Mouse (Mus musculus) MEL (cell line): ENCODE measurements around the gene Gm28729. TPM values are rescaled to one million over a fixed set of nuclear protein-coding genes. Genes with fewer than 3 reads are reported as not detected.

ENCODE experiments used
- DNase-seq: peaks from one replicate; pipeline ENCODE4 v3.0.0; 2011; ENCODE audit warnings: low read depth, low spot score
- H3K27ac ChIP-seq: 2 replicates; pipeline ENCODE4 v1.5.1; 2012; ENCODE audit warnings: low read depth, mild to moderate bottlenecking, control low read depth, low read length, moderate library complexity; ENCODE audit not compliant: control insufficient read depth
- H3K27me3 ChIP-seq, 2 experiments: fragments of 150-350 bp in 1 of 2; sonication (generic) in 1 of 2; 2 replicates each; pipeline ENCODE4 v1.6.1; 2012; ENCODE audit warnings: low read length in 2 of 2, mild to moderate bottlenecking in 2 of 2, improper control_type of control experiment in 1 of 2, moderate library complexity in 1 of 2; ENCODE audit not compliant: insufficient read depth in 2 of 2, control insufficient read depth in 1 of 2
- H3K36me3 ChIP-seq, 2 experiments: 2 replicates each; pipeline ENCODE4 v1.6.1; 2012 to 2014; ENCODE audit warnings: low read length in 2 of 2, improper control_type of control experiment in 1 of 2, inconsistent platforms in 1 of 2, mild to moderate bottlenecking in 1 of 2; ENCODE audit not compliant: insufficient read depth in 2 of 2, control insufficient read depth in 1 of 2
- H3K4me1 ChIP-seq, 2 experiments: fragments of 150-350 bp in 1 of 2; sonication (generic) in 1 of 2; 2 replicates each; pipeline ENCODE4 v1.6.1; 2012; ENCODE audit warnings: low read length in 2 of 2, improper control_type of control experiment in 1 of 2, mild to moderate bottlenecking in 1 of 2; ENCODE audit not compliant: insufficient read depth in 2 of 2, control insufficient read depth in 1 of 2
- H3K4me3 ChIP-seq, 2 experiments: fragments of 150-350 bp in 1 of 2; sonication (generic) in 1 of 2; 2 replicates each; pipeline ENCODE4 v1.5.1; 2012; ENCODE audit warnings: low read depth in 2 of 2, low read length in 2 of 2, mild to moderate bottlenecking in 2 of 2, moderate library complexity in 2 of 2, control low read depth in 1 of 2, improper control_type of control experiment in 1 of 2; ENCODE audit not compliant: control insufficient read depth in 1 of 2, insufficient read depth in 1 of 2
- H3K79me2 ChIP-seq: 2 replicates; pipeline ENCODE4 v1.6.1; 2012; ENCODE audit warnings: mild to moderate bottlenecking, low read length, moderate library complexity; ENCODE audit not compliant: control insufficient read depth, poor library complexity, insufficient read depth
- H3K9ac ChIP-seq: 2 replicates; pipeline ENCODE4 v1.6.1; 2012; ENCODE audit warnings: low read depth, mild to moderate bottlenecking, control low read depth, low read length, moderate library complexity; ENCODE audit not compliant: control insufficient read depth, poor library complexity, severe bottlenecking
- H3K9me3 ChIP-seq: fragments of 150-350 bp; sonication (generic); replicated peaks from 2 replicates; pipeline ENCODE4 v1.6.1; 2012; ENCODE audit warnings: mild to moderate bottlenecking, low read length, improper control_type of control experiment, moderate library complexity; ENCODE audit not compliant: insufficient read depth
- CTCF ChIP-seq, 3 experiments: IDR thresholded peaks in 2 of 3; conservative IDR thresholded peaks in 1 of 3; 2 replicates each; pipeline ENCODE4 v1.5.1; 2011 to 2012; ENCODE audit warnings: low read length in 3 of 3, low read depth in 2 of 3, mild to moderate bottlenecking in 2 of 3, improper control_type of control experiment in 1 of 3, inconsistent platforms in 1 of 3, mixed read lengths in 1 of 3, moderate library complexity in 1 of 3; ENCODE audit not compliant: control insufficient read depth in 1 of 3, insufficient read depth in 1 of 3, poor library complexity in 1 of 3, severe bottlenecking in 1 of 3
- E2F4 ChIP-seq: IDR thresholded peaks from 2 replicates; pipeline ENCODE4 v1.6.1; 2011; ENCODE audit warnings: low read depth, low read length, improper control_type of control experiment, borderline replicate concordance
- MAZ ChIP-seq: IDR thresholded peaks from 2 replicates; pipeline ENCODE4 v1.6.1; 2012; ENCODE audit warnings: low read depth, mild to moderate bottlenecking, inconsistent platforms, low read length, improper control_type of control experiment
- MXI1 ChIP-seq: IDR thresholded peaks from 2 replicates; pipeline ENCODE4 v1.6.1; 2011; ENCODE audit warnings: mild to moderate bottlenecking, low read depth, low read length, improper control_type of control experiment
- MYC ChIP-seq: IDR thresholded peaks from 2 replicates; pipeline ENCODE4 v1.6.1; 2011; ENCODE audit warnings: low read depth, mild to moderate bottlenecking, low read length, improper control_type of control experiment, moderate library complexity
- NELFE ChIP-seq: IDR thresholded peaks from 2 replicates; pipeline ENCODE4 v1.6.1; 2011; ENCODE audit warnings: low read depth, low read length, improper control_type of control experiment
- POLR2AphosphoS2 ChIP-seq: IDR thresholded peaks from 2 replicates; pipeline ENCODE4 v1.6.1; 2011; ENCODE audit warnings: low read length, improper control_type of control experiment
- POLR2AphosphoS5 ChIP-seq: IDR thresholded peaks from 2 replicates; pipeline ENCODE4 v1.6.1; 2012; ENCODE audit warnings: low read depth, borderline replicate concordance, mild to moderate bottlenecking, inconsistent platforms, low read length, moderate library complexity, mixed read lengths
- RAD21 ChIP-seq: IDR thresholded peaks from 2 replicates; pipeline ENCODE4 v1.6.1; 2011; ENCODE audit warnings: mild to moderate bottlenecking, low read depth, low read length, improper control_type of control experiment
- polyA plus RNA-seq, 2 experiments: library from polyadenylated mRNA; stranded (reverse) in 1 of 2; unstranded in 1 of 2; fragments of >175 nt in 1 of 2; fragments of >200 nt in 1 of 2; gene quantifications; 2 replicates each; pipeline versions ENCODE4 v1.2.1 to v1.2.4; 2012; ENCODE audit warnings: low replicate concordance in 2 of 2, low read depth in 1 of 2; ENCODE audit not compliant: insufficient read length in 2 of 2, insufficient read depth in 1 of 2, missing spikeins in 1 of 2
- total RNA-seq: library from RNA; depleted of rRNA; stranded (reverse); fragments of 300-350 nt; gene quantifications from 2 replicates; pipeline ENCODE4 v1.2.3, GENCODE M21; 2012

Gene Gm28729
- total and polyA plus RNA-seq, 3 experiments = not detected

DNA sequence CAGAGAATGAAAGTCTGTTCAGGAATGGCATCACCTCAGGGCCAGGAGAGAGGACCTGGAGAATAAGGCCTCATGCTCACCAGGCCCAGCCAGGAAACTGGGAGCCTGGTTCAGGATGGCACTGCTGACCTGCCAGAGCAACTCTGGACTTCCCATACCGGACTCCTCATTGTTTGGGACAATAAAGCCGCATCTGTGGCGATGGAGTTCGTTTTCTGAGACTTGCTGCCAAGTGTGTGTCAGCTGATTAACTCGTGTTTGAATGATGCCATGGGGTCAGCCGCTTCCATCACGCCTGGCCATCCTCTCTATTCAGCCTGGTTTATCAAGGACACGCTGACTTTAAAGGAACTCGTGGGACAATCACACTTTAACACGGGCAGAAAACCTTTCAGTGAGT lies 61.4 kb downstream of the Gm28729 start:
- TF ChIP-seq MYC (no peak), RAD21 (no peak), POLR2AphosphoS2 (no peak), E2F4 (no peak), NELFE (no peak), MAZ (no peak)
- H3K4me1 ChIP-seq = no peaks in the 10 kb centered on the region
- no peaks in the 10 kb centered on the region for H3K27me3 ChIP-seq
- no peaks in the 10 kb centered on the region for H3K9me3 ChIP-seq
- H3K9ac ChIP-seq = no peak overlapping the region
- H3K27ac ChIP-seq = no peak overlapping the region
- no peaks in the 10 kb centered on the region for H3K79me2 ChIP-seq
- DNase-seq = no peak
- H3K36me3 ChIP-seq = no peaks in the 10 kb centered on the region
- H3K4me3 ChIP-seq = no peak overlapping the region

DNA sequence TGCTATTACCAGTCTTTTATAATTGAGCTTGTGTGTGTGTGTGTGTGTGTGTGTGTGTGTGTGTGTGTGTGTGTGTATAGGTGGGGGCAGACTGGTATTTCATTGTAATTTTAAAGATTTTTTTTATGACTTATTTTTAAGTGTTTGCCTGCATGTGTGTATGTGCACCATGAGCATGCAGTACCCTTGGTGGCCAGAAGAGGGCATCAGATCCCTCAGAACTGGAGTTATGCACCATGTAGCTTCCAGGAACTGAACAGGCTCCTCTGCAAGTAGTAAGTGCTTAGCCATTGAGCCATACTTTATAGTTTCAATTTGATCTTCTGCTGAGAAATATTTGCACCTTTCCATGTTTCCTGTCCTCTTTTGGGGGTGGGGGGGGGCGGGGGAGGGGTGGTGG lies 63.5 kb downstream of the Gm28729 start:
- TF ChIP-seq MXI1 = no peak
- no peak for TF ChIP-seq POLR2AphosphoS5
- TF ChIP-seq CTCF (IDR thresholded peaks at IDR 0.05 in 2 of 3, conservative IDR thresholded peaks at IDR 0.05 in 1 of 3; ENCODE audit: control insufficient read depth in 1 of 3, insufficient read depth in 1 of 3, low read depth in 2 of 3, low read length in 3 of 3, poor library complexity in 1 of 3, severe bottlenecking in 1 of 3) = peak; percentile 37 to 54 (median 38)
- TF ChIP-seq, all 39 proteins: peak for 1
- H3K27me3 ChIP-seq = no peaks in the 10 kb centered on the region

DNA sequence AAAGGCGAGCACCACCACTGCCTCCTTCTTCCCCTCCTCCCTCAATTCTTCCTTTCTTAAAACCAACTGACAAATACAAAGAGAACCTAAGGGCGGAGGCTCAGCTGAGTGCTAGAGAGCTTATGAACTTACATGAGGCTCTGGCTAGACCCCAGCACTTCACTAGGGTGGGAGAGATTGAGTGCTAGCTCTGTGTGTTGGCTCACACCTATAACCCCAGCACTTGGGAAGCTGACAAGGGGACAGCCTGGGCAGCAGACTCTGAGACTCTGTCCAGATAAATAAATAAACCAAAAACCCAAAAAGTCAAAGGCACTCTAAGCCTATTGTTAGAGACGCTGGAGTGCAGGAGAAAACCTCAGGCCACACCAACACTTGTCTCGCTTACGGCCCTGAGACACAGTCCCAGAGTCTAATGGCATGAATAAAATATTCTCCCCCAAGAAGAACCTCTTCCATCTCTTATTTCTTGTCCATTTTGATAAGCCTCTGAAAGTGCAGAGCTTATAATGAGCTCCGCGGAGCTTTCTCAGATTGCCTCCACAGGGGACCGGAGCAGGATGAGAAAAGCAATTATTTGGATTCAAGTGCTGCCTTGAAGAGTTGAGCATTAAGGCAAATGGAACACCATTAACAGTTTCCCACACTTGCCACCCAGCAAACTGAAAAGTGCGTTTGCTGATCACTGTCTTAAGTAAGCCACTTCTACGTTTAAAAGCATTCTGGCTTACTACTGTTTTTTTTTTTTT lies 64.8 kb downstream of the Gm28729 start:
- Histone ChIP-seq H3K79me2 (no peaks in the 10 kb centered on the region), H3K4me3 (no peak overlapping the region), H3K27ac (no peak overlapping the region), H3K27me3 (no peaks in the 10 kb centered on the region), H3K9me3 (no peaks in the 10 kb centered on the region), H3K9ac (no peak overlapping the region), H3K4me1 (no peaks in the 10 kb centered on the region), H3K36me3 (no peaks in the 10 kb centered on the region)
- DNase-seq = no peak
- no peak for TF ChIP-seq E2F4

More for the DNA sequence above, 63.5 kb downstream of the Gm28729 start:
- Histone ChIP-seq H3K27ac (no peak overlapping the region), H3K4me3 (no peak overlapping the region), H3K36me3 (no peaks in the 10 kb centered on the region), H3K9me3 (no peaks in the 10 kb centered on the region), H3K79me2 (no peaks in the 10 kb centered on the region), H3K4me1 (no peaks in the 10 kb centered on the region), H3K9ac (no peak overlapping the region)
- DNase-seq = no peak
